Mouse (Mus musculus): ENCODE data around the gene Map4. TPM values are rescaled to one million over a fixed set of nuclear protein-coding genes. Genes with fewer than 3 reads are reported as not detected.
A peak's percentile ranks its signal among the peaks of the same experiment; 100 is the strongest.

The Map4 gene
- 100 to 1,000 TPM in 2 of 4 experiments, 10 to 100 TPM in 2; 75.9 to 139 (median 108) TPM for total RNA-seq (2022)

- peak; percentile 97 for DNase-seq
Measured at GRCm38 (mm10) chr9:109931257-109932171, at the start of gene Map4. Map4 (plus strand) TSS chr9:109931460.

- DNase-seq = no peak
Measured at GRCm38 (mm10) chr9:109886259-109886658, 45.0 kb upstream of the Map4 start.

- no peak for DNase-seq
Measured at GRCm38 (mm10) chr9:109887321-109887720, 43.9 kb upstream of the Map4 start.

GRCm38 (mm10) chr9:109891501-109891900, 39.8 kb upstream of the Map4 start:
- DNase-seq = no peak

GRCm38 (mm10) chr9:109892651-109893250, 38.5 kb upstream of the Map4 start:
- DNase-seq = peak; percentile 65

- DNase-seq = peak; percentile 76
Measured at GRCm38 (mm10) chr9:109894413-109895090, 36.7 kb upstream of the Map4 start.

GRCm38 (mm10) chr9:109895593-109895992, 35.7 kb upstream of the Map4 start:
- DNase-seq = no peak

- DNase-seq = no peak
Measured at GRCm38 (mm10) chr9:109896253-109897150, 34.8 kb upstream of the Map4 start.

GRCm38 (mm10) chr9:109898027-109898426, 33.2 kb upstream of the Map4 start:
- DNase-seq = no peak

- no peak for DNase-seq
Measured at GRCm38 (mm10) chr9:109899361-109899760, 31.9 kb upstream of the Map4 start.

- DNase-seq = no peak
Measured at GRCm38 (mm10) chr9:109899774-109900173, 31.5 kb upstream of the Map4 start.

- no peak for DNase-seq
Measured at GRCm38 (mm10) chr9:109900604-109901003, 30.7 kb upstream of the Map4 start.

- DNase-seq = no peak
Measured at GRCm38 (mm10) chr9:109902246-109902645, 29.0 kb upstream of the Map4 start.

- DNase-seq = no peak
Measured at GRCm38 (mm10) chr9:109902740-109903139, 28.5 kb upstream of the Map4 start.

- peak; percentile 67 for DNase-seq
Measured at GRCm38 (mm10) chr9:109907300-109907699, 24.0 kb upstream of the Map4 start.

GRCm38 (mm10) chr9:109907774-109908465, 23.3 kb upstream of the Map4 start:
- no peak for DNase-seq

GRCm38 (mm10) chr9:109909102-109909501, 22.2 kb upstream of the Map4 start:
- no peak for DNase-seq

GRCm38 (mm10) chr9:109909926-109910325, 21.3 kb upstream of the Map4 start:
- no peak for DNase-seq

GRCm38 (mm10) chr9:109911779-109912178, 19.5 kb upstream of the Map4 start:
- DNase-seq = no peak

- no peak for DNase-seq
Measured at GRCm38 (mm10) chr9:109914269-109914926, 16.9 kb upstream of the Map4 start.

GRCm38 (mm10) chr9:109917931-109918330, 13.3 kb upstream of the Map4 start:
- peak; percentile 79 for DNase-seq
